Mouse (Mus musculus) myocyte (in vitro differentiated cells): ENCODE data around the gene Gm10134. TPM values are rescaled to one million over a fixed set of nuclear protein-coding genes. Genes with fewer than 3 reads are reported as not detected.

Experiments
- H3K27me3 ChIP-seq: one replicate; pipeline ENCODE4 v1.6.1; 2011; ENCODE audit not compliant: control insufficient read depth, insufficient read depth, insufficient read length
- H3K36me3 ChIP-seq: one replicate; pipeline ENCODE4 v1.6.1; 2011; ENCODE audit not compliant: control insufficient read depth, insufficient read depth
- H3K4me2 ChIP-seq: one replicate; pipeline ENCODE4 v1.6.1; 2011; ENCODE audit warnings: low read depth, control low read depth
- H3K4me3 ChIP-seq: one replicate; pipeline ENCODE4 v1.5.1; 2011; ENCODE audit warnings: mild to moderate bottlenecking, control low read depth, moderate library complexity
- H3K79me2 ChIP-seq: one replicate; pipeline ENCODE4 v1.6.1; 2011; ENCODE audit not compliant: control insufficient read depth, insufficient read depth
- H3ac ChIP-seq: one replicate; pipeline ENCODE4 v1.6.1; 2011; ENCODE audit not compliant: control insufficient read depth, insufficient read length
- CEBPB ChIP-seq: IDR thresholded peaks from 2 replicates; pipeline ENCODE4 v1.6.1; 2011; ENCODE audit warnings: mild to moderate bottlenecking, moderate library complexity; ENCODE audit not compliant: poor library complexity, insufficient read depth, severe bottlenecking
- E2F4 ChIP-seq: IDR thresholded peaks from one replicate; pipeline ENCODE4 v1.6.1; 2011; ENCODE audit warnings: mild to moderate bottlenecking, control low read depth, moderate library complexity; ENCODE audit not compliant: insufficient read depth
- MAX ChIP-seq: IDR thresholded peaks from one replicate; pipeline ENCODE4 v1.6.1; 2011; ENCODE audit warnings: low read depth, mild to moderate bottlenecking, control low read depth
- MYOD1 ChIP-seq, 3 experiments: IDR thresholded peaks; one replicate each; pipeline ENCODE4 v1.6.1; 2011; ENCODE audit warnings: control low read depth in 2 of 3, low read depth in 2 of 3, mild to moderate bottlenecking in 2 of 3, moderate library complexity in 1 of 3; ENCODE audit not compliant: insufficient read length in 2 of 3, control insufficient read depth in 1 of 3
- MYOG ChIP-seq, 3 experiments: IDR thresholded peaks; one replicate each; pipeline ENCODE4 v1.6.1; 2011; ENCODE audit warnings: control low read depth in 2 of 3, low read depth in 2 of 3, mild to moderate bottlenecking in 2 of 3; ENCODE audit not compliant: insufficient read length in 2 of 3, control insufficient read depth in 1 of 3, insufficient read depth in 1 of 3
- POLR2A ChIP-seq: IDR thresholded peaks from one replicate; pipeline ENCODE4 v1.6.1; 2011; ENCODE audit warnings: low read depth, mild to moderate bottlenecking, control low read depth, moderate library complexity; ENCODE audit not compliant: insufficient read length
- POLR2AphosphoS2 ChIP-seq: IDR thresholded peaks from one replicate; pipeline ENCODE4 v1.6.1; 2011; ENCODE audit warnings: low read depth, control low read depth; ENCODE audit not compliant: insufficient read length
- REST ChIP-seq: IDR thresholded peaks from one replicate; pipeline ENCODE4 v1.6.1; 2011; ENCODE audit warnings: mild to moderate bottlenecking, control low read depth, moderate library complexity; ENCODE audit not compliant: insufficient read depth, insufficient read length
- SRF ChIP-seq: IDR thresholded peaks from one replicate; pipeline ENCODE4 v1.6.1; 2011; ENCODE audit warnings: low read depth; ENCODE audit not compliant: control insufficient read depth, insufficient read length
- TCF12 ChIP-seq: IDR thresholded peaks from one replicate; pipeline ENCODE4 v1.6.1; 2011; ENCODE audit warnings: mild to moderate bottlenecking, control low read depth; ENCODE audit not compliant: poor library complexity, insufficient read depth, severe bottlenecking
- TCF3 ChIP-seq: IDR thresholded peaks from one replicate; pipeline ENCODE4 v1.6.1; 2011; ENCODE audit warnings: low read depth, control low read depth; ENCODE audit not compliant: insufficient read length
- USF1 ChIP-seq: IDR thresholded peaks from one replicate; pipeline ENCODE4 v1.6.1; 2011; ENCODE audit warnings: low read depth, mild to moderate bottlenecking, control low read depth, moderate library complexity
- polyA plus RNA-seq: library from polyadenylated mRNA; unstranded; fragments of >200 nt; fragmentation: generic; extraction: Trizol; gene quantifications from one replicate; pipeline ENCODE4 v1.2.1, GENCODE M21; 2012; ENCODE audit warnings: missing spikeins

Gm10134 gene
- polyA plus RNA-seq, 1 experiment: not detected

DNA sequence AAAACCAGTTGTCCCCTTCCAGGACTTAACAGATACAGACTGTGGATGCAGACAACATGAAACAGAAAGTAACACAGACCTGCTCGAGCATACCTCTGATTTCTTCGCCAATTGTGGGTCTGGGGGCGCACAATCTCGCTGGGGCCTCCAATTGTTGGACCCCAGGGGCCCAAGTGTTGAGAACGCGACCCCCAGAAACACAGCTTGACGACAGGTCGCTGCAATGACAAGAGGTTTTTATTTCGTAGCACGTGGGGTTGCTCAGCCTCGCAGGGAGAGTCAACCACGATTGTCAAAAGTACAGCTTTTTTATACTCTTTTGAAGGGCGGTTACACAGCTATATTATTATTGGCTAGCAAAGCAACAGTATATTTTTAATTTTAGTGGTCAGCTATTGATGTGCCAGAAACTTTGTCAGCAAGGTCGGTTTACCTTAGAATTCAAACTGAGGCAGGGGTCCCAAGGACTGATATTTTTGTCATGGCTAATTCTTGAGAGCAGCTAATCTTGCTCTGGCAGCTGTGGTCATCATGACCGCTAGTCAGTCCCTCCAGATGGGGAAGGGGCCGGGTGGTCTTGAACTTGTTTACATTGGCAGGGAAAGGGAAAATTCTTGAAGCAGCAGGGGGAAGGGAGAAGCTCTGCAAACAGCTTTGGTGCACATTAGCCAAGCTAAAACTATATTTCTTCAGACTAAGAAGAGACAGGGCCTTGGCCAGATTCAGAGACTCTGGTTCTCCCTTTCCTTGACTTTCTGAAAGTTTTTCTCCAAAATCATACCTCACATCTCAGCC is 9.9 kb upstream of the Gm10134 start:
- H3K36me3 ChIP-seq: no peaks in the 10 kb centered on the region
- no peaks in the 10 kb centered on the region for H3K27me3 ChIP-seq
- H3K4me3 ChIP-seq: no peak overlapping the region
- no peak overlapping the region for H3ac ChIP-seq
- H3K79me2 ChIP-seq: no peaks in the 10 kb centered on the region
- TF ChIP-seq REST (no peak), TCF12 (no peak), POLR2A (no peak), USF1 (no peak), SRF (no peak), TCF3 (no peak), MYOD1 (IDR thresholded peaks at IDR 0.05; ENCODE audit: control insufficient read depth in 1 of 3, insufficient read length in 2 of 3, low read depth in 2 of 3) (no peak), MAX (no peak), MYOG (IDR thresholded peaks at IDR 0.05; ENCODE audit: control insufficient read depth in 1 of 3, insufficient read depth in 1 of 3, insufficient read length in 2 of 3, low read depth in 2 of 3) (no peak), POLR2AphosphoS2 (no peak), CEBPB (no peak), E2F4 (no peak)
- peak overlapping the region; percentile 55 for H3K4me2 ChIP-seq

DNA sequence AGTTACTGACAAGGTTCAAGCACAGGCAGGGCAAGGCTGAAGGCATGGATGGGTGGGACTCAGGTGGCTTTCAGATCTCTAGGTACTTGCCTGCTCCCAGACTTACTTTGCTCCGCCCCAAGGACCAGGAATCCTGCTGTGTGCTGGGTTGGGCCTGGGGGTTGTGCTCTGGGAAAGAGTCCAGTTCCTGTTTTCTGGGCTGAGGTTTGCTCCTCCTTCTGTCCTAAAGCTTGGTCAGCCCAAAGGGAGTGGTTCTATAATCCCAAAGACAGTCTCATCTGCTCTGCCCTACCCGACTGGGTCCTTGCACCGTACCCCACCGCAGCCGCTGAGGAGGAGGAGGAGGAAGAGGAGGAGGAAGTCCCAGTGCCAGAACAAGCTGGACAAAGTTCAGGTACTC is 9.2 kb upstream of the Gm10134 start, which contains the start of gene Gbgt1:
TSS of gene Gbgt1 (plus strand) at position 221 of the 400 bp plus-strand sequence.
- Histone ChIP-seq H3ac (no peak within 1 kb of the TSS), H3K79me2 (no peaks in the 10 kb centered on the region), H3K4me2 (peak within 1 kb of the TSS; percentile 55), H3K27me3 (no peaks in the 10 kb centered on the region), H3K4me3 (no peak within 1 kb of the TSS), H3K36me3 (no peaks in the 10 kb centered on the region)
- TF ChIP-seq CEBPB (no peak), MAX (no peak), E2F4 (no peak), MYOG (IDR thresholded peaks at IDR 0.05; ENCODE audit: control insufficient read depth in 1 of 3, insufficient read depth in 1 of 3, insufficient read length in 2 of 3, low read depth in 2 of 3) (no peak), TCF12 (no peak), SRF (no peak), USF1 (no peak), MYOD1 (IDR thresholded peaks at IDR 0.05; ENCODE audit: control insufficient read depth in 1 of 3, insufficient read length in 2 of 3, low read depth in 2 of 3) (no peak), TCF3 (no peak), POLR2AphosphoS2 (no peak), REST (no peak)

DNA sequence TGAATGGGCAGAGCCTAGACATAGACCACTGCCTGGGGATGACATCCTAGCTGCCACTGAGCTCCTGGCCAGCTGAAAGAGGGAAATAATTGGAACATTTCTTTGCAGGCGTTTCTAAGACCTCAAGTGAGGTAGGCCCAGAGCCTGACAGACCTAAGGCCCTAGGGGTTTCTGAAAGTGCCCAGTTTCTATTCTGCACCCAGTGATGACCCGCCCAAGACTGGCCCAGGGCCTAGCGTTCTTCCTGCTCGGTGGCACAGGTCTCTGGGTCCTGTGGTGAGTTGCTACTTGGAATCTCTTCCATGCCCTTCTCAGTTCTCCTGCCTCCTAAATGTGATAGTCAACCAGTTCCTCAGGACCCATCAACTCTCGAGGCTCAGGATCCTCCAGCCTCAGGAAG is 8.3 kb upstream of the Gm10134 start:
- H3K27me3 ChIP-seq: no peaks in the 10 kb centered on the region
- H3K4me3 ChIP-seq: no peak overlapping the region
- TF ChIP-seq TCF12: no peak
- TF ChIP-seq MYOG (IDR thresholded peaks at IDR 0.05; ENCODE audit: control insufficient read depth in 1 of 3, insufficient read depth in 1 of 3, insufficient read length in 2 of 3, low read depth in 2 of 3): no peak
- no peak for TF ChIP-seq USF1
- no peak for TF ChIP-seq MAX
- TF ChIP-seq E2F4: no peak
- no peak for TF ChIP-seq SRF
- TF ChIP-seq MYOD1 (IDR thresholded peaks at IDR 0.05; ENCODE audit: control insufficient read depth in 1 of 3, insufficient read length in 2 of 3, low read depth in 2 of 3): no peak
- no peak for TF ChIP-seq POLR2AphosphoS2
- H3K4me2 ChIP-seq: no peak overlapping the region
- H3K36me3 ChIP-seq: no peaks in the 10 kb centered on the region
- no peaks in the 10 kb centered on the region for H3K79me2 ChIP-seq
- H3ac ChIP-seq: no peak overlapping the region

DNA sequence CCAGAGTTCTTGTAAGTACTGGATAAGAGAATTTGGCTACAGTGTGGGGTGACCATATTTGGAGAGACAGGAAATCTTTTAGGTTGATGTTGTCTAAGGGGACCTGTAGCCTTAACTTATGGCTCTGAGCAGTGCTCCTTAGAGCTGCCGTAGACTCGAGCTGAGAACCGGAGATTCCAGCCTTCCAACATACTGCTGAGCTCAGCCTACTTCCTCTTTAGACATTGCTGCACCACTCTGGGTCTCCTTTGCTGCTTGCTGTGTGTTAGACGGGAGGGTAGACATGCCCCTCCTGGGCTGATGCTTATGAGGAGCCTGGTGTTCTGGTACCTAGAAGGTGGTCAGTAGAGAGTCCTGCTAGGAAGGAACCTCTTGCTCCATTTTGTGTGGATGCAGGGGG is 7.5 kb upstream of the Gm10134 start:
- Histone ChIP-seq H3K36me3 (no peaks in the 10 kb centered on the region), H3K79me2 (no peaks in the 10 kb centered on the region), H3K27me3 (no peaks in the 10 kb centered on the region), H3K4me3 (no peak overlapping the region), H3ac (no peak overlapping the region), H3K4me2 (no peak overlapping the region)
- TF ChIP-seq MAX (no peak), MYOG (IDR thresholded peaks at IDR 0.05; ENCODE audit: control insufficient read depth in 1 of 3, insufficient read depth in 1 of 3, insufficient read length in 2 of 3, low read depth in 2 of 3) (no peak), CEBPB (no peak), POLR2A (no peak), POLR2AphosphoS2 (no peak)

DNA sequence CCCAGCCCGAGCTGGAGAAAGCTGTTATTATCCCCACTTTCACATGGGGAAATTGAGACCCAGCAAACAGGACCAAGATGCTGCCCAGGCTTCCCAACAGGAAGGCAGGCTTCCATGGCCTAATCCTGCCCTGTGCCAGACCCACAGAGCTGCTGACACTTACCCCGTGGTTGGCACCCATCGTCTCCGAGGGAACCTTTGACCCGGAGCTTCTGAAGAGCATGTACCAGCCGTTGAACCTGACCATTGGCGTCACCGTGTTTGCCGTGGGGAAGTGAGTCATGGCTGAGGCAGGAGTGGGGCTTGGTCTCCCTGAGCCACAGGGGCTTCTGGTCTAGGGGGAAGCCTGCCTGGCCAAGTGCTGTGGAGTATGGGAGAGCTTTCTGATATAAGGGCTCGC is 2.9 kb upstream of the Gm10134 start:
- TF ChIP-seq MYOD1 (IDR thresholded peaks at IDR 0.05; ENCODE audit: control insufficient read depth in 1 of 3, insufficient read length in 2 of 3, low read depth in 2 of 3) (no peak), SRF (no peak), REST (no peak), CEBPB (no peak)
- H3K36me3 ChIP-seq: no peaks in the 10 kb centered on the region
- H3ac ChIP-seq: no peak overlapping the region

More for the DNA sequence above, 2.9 kb upstream of the Gm10134 start:
- no peak overlapping the region for H3K4me2 ChIP-seq
- peaks cover 8% of the 10 kb centered on the region for H3K27me3 ChIP-seq
- no peak overlapping the region for H3K4me3 ChIP-seq
- no peaks in the 10 kb centered on the region for H3K79me2 ChIP-seq
